Mouse (Mus musculus) thymus, adult 18-20 months (tissue): ENCODE measurements at regions not wholly inside any gene's neighbourhood (a gene's known extent, or its start where the extent isn't known, plus 50 kb on each side); places are given as distances from the start of the nearest gene placed in this dataset.

Source experiments
- DNase-seq, 2 experiments: peaks; one replicate each; pipeline ENCODE4 v3.0.0; 2022; ENCODE audit warnings: mixed read lengths in 2 of 2

DNA sequence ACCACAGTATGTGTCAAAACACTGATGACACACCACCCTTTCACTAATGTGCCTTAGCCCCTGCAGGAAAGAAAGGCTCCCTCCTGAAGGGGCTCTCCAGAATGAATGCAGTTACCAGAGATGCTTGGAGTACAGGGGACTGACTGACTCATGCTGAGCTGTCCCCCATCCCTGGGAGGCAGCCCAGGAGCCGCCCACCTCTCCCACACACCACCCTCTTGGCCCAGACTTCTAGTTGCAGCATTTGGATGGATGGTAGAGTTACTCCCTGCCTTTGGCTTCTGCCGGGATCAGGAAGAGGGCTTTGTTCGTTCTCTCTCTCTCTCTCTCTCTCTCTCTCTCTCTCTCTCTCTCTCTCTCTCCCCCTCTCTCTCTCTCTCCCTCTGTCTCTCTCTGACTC lies 53.4 kb upstream of the Jun start:
- no peak for DNase-seq

DNA sequence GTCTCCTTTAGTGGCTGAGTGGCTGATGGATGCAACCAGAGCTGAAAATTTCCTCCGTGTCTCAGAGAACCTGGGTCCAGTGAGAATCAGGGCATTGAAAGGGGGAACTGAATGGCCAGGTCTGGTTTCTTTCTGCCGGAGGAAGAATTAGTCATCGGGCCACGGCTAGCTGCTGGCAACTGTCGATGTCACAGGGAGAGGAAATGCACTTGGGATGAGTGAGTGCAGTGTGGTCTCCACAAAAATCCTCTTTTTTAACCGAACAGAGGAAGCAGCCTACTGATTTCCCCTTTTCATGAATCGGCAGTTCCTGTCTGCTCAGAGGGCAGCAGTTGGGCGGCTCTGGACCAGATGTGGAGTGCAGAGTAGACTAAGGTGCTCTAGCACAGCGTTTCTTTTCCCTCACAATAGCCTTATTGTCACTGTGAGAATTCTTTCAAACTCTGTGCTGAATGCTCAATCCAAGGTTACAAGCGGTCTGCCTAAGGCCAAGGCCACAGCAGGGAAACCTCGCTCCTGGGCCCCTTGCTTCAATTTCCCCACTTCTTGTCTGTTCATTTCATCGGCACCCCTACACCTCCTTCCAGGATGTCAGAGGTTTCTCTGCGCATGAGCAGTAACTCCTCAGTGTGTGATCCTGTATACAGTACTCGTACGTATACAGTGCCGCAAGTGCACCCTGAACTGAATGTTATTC lies 54.1 kb upstream of the Jun start:
- peak; percentile 24 to 65 for DNase-seq

DNA sequence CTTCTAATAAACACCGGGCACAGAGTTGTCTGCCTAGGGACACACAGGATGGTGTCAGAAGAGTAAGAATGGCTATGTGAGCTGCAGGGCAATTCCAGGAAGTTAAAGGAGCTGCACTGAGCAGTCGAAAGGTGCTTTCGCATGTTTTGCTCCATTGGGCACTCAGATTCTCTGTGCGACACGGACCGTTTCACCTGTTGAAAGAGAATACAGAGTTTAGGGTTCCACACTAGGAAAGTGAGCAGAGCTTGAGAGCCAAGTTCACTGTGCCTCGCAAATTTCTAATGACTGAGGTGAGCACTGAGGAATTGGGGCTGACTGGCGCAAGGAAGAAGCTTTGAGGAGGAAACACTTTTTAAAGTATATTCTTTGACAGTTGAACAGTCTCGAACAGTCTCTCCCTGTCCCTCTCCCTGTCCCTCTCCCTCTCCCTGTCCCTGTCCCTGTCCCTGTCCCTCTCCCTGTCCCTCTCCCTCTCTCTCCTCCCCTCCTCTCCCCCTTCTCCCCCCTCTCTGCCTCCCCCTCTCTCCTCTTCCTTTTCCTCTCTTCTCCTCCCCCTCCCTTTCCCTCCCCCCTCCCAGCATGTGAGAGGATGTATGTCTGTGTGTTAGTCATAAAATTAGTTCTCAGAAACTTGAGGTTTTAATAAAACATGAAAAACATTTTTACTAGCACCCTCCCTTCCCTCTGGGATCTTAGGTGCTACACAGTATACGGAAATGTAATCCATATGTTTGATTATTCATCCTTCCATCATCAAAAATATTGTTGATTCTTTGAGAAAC lies 55.1 kb upstream of the Jun start:
- peak in 1 of 2 experiments; percentile 14 for DNase-seq

DNA sequence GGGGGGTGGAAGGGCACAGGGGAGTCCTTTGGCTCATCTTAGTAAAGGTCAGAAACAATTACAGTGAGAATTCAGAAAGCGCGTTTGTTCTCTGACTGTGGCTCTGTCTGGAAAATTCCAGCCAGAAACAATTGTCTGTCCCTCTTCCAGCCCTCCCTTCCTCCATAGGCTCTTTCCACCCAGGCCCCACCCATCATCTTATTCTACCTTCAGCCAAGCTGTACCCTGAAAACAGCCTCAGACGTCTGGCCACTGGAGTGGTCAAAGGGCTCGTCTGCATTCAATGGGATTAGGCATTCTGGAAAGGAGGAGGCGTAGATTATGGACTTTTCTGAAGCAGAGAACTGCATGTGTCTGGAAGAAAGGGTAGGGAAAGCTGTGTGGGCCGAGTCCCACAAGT lies 56.8 kb upstream of the Jun start:
- DNase-seq, result no peak

DNA sequence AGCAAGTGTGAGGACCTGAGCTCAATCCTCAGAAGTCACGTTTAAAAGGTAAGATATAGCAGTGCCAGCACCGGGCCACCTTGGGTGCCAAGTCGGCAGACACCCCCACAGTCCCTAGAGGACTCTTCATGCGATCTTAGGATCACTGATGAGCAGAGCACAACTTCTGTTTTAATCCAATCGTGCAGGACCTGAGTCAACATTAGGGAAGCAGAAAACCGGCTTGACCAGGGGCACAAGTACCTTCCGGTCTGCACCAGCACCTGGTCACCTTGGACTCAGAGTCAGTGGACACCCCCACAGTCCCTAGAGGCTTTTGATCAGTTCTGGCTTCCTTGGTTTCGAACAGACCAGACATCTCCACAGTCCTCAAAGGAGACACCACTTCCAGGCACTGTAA lies 58.8 kb upstream of the Jun start:
- DNase-seq, result no peak

DNA sequence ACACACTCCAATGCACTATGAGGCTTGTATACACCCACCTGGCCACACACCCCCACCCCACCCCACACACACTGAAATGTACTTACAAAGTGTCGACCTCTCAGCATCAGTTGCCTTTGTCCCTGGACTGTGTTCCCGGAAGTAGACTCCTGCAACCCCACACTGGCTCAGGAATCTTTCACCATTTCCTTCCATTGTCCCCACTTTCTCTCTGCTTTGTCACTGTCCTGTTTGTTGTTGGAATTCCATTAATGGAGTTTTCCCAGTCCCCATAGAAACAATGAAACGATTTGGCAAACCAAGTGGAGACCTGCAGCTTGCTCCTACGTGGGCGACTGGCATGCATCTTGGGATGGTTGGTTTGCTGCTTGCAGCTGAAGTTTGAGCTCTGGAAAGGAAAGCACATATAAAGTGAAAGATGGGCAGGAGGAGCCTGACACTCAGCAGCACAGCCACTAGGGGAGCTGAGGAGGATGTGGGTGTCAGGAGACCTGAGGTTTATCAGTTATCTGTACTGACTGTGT lies 65.2 kb upstream of the Jun start:
- DNase-seq, result no peak

DNA sequence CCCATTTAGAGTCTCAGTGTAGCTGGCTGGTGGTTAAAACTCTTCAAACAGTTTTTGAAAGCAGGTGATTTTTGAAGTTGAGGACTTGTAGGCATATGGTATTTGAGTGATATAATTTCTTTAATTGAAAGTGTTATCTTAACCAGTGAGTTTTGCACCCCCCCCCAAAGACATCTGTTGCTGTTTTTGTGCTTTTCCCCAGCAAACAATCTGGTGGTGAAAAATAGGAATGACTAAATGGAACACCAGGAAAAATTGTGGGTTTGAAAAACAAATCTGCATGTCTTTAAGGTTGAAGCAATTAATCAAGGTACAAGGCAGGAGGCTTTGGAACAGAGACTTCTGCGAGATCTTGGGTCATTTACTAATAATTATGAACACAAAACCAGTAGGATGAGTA lies 68.9 kb upstream of the Jun start:
- DNase-seq, result no peak

DNA sequence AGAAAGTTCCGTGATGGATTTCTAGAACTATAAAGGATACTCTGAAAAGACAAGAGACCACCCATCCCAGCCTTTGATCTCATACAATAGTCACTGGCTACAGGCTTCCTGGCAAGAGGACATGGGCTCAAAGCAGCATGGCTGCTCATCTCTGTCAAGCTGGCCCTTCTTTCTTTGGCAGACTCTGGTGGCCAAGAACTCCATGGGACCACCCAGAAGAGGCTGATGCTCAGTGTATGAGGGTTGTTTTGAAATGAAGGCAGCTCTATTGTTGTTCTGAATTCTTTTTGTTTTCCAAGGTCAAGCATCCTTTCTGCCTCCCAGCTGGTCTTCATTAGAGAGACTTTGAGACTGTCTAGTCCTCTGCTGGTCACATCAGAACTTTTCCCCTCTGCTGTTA lies 73.3 kb upstream of the Jun start:
- no peak for DNase-seq

DNA sequence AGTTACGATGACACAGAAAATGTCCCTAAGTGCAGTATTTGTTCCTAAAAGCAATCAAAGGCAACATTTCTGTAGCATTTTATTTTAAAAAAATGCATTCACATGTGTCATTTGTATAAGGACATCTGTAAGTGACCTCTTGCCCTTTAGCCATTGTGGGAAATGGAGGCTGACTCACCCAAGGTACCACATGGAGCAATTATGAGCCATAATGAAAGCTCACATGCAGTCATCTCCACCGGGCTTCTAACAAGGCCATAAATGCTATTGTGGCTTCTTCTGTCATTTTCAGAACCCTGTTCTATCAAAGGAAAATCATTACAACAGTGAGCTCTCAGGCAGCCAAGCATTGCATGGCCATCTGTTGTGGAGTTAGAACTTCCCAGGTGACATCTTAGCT lies 75.9 kb upstream of the Jun start:
- DNase-seq, result no peak

DNA sequence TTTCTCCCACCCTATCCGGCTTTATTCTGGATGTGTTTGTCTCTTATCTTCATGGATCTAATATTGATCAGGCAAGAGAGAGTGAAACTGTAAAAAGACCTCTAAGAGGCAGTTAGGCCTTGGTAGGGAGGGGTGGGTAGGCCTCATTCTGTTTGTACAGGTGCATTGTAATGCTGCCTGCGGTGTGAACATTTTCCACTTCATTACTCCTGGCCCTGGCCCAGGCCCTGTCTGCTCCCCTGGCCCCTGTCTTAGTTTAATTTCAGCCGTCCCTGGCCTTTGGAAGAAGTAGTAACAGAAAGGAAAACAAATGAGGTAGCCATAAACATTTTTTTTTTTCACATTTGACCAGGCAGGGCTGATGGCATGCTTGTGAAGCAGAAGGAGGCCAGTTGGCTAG lies 81.8 kb upstream of the Jun start:
- no peak for DNase-seq

DNA sequence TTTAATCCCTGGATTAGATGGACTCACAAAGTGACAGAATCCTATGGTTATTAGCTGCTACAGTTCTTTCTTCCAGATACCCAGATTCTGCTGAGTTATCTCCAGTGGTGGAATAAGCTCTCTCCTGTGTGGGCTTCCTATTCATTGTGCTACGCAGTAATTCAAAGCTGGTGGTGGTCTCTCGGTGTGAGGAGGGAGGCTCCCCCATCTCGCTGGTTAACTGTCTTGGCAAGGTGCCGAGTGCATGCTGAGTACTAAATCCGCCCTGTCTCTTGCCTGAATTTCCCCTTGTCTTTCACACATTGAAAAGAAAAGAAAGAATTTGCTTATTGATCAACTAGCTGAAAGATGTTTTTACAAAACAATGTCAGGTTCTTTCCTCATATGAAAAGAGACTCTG lies 82.6 kb upstream of the Jun start:
- no peak for DNase-seq

DNA sequence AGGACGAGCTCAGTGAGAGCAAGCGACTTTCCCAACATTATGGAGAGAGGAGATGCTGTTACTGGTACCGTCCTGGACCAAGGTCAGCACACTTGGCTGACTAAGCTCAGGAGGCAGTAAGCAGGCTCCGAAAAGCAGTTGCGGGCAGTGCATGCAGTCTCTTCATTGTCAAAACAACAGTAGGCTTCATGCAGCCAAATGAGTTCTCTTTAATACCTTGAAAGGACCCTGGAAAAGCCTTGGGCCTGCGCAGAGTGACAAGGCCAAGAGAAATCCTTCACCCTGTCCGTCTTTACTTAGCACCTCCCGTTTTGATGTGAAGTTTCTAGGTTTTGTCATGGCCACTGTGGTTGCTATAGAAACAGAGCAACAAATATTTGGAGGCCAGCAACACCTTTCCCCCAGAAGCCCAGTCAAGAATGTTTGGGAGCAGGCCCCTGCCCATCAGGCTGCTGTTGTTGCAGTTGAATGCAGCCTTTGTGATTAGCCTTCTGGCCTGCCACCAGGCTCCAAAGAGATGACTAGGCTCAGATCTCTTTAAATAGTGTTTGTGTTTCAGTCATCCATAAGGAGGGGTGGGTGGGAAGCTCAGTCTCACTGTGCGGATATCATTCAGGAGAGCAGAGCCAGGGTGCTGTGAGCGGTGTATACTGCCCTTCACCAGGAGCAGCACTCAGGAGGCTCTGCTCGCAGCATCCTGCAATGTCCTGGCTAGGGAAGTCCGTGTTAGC lies 85.6 kb upstream of the Jun start:
- DNase-seq, result no peak

DNA sequence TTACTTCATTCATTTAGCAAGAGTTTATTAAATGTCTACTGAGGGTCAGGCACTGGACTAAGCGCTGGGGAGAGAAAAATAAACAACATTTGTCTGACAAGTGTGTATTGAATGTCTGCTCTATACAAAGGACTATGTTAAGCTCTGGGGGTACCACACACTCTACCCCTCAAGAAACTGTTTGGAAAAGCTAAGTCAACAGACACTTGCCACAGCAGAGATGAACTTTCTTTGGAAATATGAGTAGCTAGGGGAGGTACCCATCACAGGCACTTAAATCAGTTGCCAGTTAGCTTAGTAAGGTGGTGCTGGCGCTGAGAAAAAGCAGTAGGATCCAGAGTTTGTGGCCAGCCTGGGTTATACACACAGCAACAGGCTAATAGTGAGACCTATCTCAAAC lies 86.7 kb upstream of the Jun start:
- DNase-seq, result no peak

DNA sequence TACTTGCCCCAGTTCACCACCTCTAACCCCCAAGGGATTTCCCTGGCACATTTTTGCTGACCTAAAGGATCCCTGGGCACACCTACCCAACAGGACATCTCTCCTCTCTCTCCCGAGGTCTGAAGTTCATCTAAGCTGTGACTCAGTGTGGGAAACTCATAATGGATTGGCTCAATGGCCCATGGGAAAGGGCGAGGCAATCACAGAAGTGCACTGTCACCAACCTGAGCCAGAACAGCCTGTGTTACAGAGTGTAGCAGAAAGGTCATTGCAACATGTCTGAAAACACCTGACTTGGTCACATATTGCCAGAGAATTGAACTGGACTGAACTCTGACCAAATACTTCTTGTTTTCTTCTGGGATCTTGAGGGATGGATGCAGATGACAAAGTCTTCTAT lies 89.2 kb upstream of the Jun start:
- no peak for DNase-seq

DNA sequence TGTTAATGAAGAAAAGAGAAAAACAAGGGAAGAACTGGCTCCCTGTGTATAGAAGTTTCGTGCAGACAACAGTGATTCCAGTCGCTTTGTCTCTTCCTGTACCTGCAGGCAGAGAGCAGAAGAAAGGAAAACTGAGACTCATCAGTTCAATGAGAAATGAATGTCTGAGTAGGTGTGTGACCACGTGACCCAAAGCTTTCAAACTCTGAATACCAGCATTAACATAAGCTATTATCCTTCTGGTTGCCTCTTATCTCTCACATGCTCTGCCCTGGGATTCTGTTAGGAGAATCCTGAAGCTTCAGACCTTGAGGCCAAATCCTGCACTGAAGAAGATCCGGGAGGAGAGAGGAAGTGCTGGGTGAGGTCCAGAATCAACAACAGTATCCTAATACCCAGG lies 91.1 kb upstream of the Jun start:
- no peak for DNase-seq

DNA sequence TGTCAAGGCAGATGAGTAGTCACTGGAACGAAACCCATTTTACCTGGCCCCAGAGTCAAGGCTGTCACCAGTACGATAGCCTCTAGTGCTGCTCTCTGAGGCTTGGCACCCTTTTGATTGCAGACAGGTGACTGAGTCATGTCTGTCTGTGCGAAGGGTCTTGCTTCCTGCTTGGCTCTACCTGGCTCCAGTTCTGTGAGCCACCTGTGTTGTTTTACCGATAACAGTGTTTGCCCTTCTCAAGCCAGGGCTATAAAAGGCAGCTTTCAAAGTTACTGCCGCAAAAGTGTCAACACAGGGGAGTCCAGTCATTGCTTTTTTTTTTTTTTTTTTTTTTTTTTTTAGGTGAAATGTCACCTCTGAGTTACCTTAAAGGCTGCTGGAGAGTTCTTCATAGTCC lies 91.6 kb upstream of the Jun start:
- no peak for DNase-seq

DNA sequence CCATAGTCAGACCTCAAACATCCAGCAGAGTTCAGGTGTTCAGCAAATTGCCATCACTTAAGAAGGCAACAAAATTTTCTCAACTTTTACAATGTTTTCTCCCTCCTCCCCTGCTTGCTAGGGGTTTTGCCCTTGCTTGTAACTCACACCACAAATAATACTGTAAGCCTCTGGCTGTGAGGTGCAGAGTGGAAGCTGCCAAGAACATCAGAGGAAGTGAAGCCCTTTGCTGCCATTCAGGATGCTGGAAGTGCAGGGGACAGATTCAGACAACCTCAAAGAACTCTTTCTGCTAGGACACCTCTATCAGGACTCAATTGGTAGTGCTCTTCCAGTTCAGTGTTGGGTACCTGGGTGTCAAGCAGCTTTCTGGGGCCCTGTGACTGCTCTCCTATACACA lies 92.4 kb upstream of the Jun start:
- DNase-seq, result no peak

DNA sequence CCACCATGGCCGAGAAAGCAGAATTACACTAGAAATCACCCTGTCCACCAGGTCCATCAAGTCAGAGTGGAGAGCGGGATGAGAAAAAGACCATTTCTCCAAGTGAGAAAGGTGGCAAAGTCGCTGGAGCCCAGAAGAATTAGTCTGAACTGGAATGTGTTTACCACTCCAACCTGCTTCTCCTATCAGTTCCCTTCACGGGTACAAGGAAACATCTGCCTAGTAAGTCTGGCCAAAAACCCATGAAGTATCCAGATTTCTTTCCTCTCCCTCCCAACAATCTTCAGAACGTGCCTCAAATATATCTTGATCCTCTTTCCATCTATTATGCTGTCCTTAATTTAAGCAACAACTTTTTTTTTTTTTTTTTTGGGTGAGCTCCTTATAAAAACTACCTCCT lies 94.2 kb upstream of the Jun start:
- DNase-seq, result no peak

DNA sequence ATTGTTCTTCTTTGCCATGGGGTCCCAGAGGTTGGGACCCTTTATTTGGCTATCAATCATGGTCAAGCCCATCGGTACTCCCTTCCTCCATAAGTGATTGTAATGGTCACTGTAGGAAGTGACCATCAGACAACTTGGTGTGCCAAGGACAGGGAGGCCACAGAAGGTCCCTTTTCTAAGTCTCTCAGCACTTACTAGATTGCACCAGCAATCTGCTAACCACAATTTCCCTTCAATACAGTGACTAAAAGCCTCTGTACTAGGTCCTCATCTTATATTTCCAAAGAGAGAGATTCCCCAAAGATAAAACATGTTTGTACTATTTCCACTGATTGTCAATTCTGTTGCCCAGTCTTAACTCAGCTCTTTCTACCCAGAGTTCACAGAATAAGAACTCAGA lies 96.6 kb upstream of the Jun start:
- DNase-seq, result no peak

DNA sequence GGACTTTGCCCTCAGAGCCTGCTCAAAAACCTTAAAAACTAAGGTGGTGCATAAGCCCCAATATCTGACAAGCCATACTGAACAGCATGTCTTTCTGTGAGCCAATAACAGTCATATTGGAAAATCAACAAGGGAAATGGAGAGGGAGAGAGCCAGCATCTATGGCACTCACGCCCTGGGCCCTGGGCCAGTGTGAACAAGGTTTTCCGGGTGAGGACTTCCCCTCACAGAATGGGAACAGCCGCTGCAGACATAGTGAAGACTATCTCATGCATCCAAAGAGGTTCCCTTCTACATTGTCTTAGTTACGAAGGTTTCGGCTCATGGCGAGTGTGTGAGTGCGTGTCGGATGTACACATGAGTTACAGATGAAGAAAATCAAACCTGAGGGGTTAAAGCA lies 99.7 kb upstream of the Jun start:
- DNase-seq, result no peak

DNA sequence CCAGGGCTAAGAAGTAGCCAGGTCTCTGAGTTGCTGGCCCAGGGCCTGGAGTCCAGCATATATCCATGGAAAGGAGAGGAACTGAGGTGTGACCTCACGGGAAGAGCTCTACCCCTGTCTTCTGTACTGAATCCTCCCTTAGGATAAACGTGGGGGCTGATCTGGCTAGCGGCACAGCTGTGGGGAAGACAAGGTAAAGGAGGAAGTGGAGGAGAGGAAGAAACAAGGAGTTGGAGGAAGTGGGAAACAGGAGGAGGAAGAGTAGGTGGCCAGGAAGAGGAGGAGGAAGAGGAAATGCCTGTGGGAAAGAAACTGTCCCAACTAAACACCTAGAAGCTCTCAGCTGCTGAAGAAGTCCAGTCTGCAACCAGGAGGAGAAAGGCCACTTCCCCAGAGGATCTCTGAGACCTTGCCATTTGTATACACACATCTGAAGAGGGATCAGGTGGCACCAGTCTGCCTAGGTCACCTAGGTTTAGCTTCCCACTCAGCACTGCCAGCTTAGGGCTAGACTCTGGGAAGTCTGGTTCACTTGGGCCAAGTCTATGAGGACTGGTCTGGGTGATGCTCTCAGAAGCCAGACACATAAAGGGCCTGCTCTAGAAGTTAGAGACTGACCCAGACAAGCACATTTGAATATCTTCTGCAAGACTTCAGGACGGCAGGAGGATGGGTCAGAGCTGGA lies 100.6 kb upstream of the Jun start:
- DNase-seq, result no peak

DNA sequence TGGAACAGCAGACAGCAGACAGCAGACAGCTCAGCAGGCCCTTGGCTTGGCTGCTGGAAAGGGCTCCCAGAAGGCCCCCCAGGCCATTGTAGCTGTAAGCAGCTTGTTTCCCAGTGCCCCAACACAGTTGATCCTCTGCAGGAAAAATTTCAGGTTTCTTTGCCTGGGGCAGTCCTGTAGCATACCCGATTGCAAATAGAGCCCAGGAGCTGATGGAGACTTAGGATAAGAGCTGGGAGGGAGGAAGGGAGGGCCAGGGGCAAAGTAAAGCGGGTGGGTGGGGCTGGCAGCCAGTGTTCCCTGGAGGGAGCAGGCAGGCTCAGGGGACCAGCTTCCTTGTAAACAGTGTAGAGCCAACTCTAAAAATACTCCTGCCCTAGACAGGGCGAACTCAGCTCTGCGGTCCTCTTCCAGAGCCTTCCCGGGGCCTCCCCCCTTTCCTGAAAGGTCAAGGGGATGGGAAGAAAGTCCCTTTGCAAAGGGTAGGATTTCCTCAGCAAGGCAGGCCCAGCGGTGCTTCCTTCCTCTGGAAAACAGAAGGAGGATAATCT lies 101.8 kb upstream of the Jun start:
- DNase-seq, result no peak

DNA sequence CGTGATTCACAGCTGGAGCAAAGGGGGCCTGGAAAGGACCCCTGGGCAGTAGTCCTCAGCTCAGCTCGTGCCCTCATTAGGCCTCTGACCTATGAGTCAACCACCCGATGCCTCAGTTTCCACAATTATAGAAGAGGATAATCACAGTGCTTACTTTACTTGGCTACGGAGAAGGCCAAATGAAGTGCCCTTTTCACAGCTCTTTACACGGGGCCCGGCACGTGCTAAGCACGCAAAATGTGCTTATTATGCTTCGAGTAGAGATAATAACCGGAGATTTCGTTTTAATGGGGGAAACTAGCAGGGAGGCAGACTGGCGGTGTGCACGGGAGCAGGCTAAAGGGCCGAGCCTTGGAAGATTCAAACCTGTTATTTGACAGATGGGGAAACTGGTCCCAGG lies 102.4 kb upstream of the Jun start:
- DNase-seq, result no peak
